Mouse (Mus musculus) embryonic fibroblast, embryonic 13.5 days (primary cell): ENCODE measurements around the gene Tlr12. TPM values are rescaled to one million over a fixed set of nuclear protein-coding genes. Genes with fewer than 3 reads are reported as not detected.
"Not testable (repeated sequence)": the region's sequence is repeated elsewhere in the genome, so short reads cannot be mapped to it uniquely, and the experiment has no call there.

Source experiments
- H3K27ac ChIP-seq: 2 replicates; pipeline ENCODE4 v1.5.1; 2012; ENCODE audit warnings: low read length, control low read depth, inconsistent platforms; ENCODE audit not compliant: insufficient read depth
- H3K4me1 ChIP-seq: 2 replicates; pipeline ENCODE4 v1.6.1; 2011; ENCODE audit warnings: low read length; ENCODE audit not compliant: control insufficient read depth, insufficient read depth
- H3K4me3 ChIP-seq: 2 replicates; pipeline ENCODE4 v1.5.1; 2011; ENCODE audit warnings: mild to moderate bottlenecking, control low read depth, low read length; ENCODE audit not compliant: insufficient read depth
- CTCF ChIP-seq: IDR thresholded peaks from 2 replicates; pipeline ENCODE4 v1.5.1; 2011; ENCODE audit warnings: mild to moderate bottlenecking, control low read depth, low read length, moderate library complexity, borderline replicate concordance; ENCODE audit not compliant: insufficient read depth
- POLR2A ChIP-seq: IDR thresholded peaks from 2 replicates; pipeline ENCODE4 v1.6.1; 2011; ENCODE audit warnings: low read depth, mild to moderate bottlenecking, control low read depth, low read length, moderate library complexity
- polyA plus RNA-seq: library from polyadenylated mRNA; stranded (reverse); fragments of >200 nt; gene quantifications from 2 replicates; pipeline ENCODE4 v1.2.4, GENCODE M21; 2011; ENCODE audit warnings: low read depth; ENCODE audit not compliant: missing spikeins, insufficient read length

The Tlr12 gene
- polyA plus RNA-seq, 1 experiment = not detected

DNA sequence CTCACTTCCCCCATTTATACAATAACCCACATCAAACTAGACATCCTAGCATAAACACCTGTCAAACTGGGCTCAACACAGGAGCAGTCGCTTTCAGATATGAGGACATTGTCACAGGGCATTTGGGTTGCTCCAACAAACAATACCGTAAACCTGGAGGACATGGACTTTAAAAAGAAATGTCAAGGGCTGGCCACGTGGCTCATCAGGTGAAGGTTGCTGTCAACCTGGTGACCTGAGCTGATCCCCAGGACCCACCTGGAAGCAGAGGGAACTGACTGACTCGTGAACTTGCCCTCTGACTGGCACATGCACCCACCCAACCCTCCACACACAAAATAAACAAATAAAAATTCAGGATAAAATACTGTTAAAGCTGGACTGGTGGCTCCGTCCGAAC lies 2.2 kb upstream of the Tlr12 start:
- no peak overlapping the region for H3K27ac ChIP-seq
- H3K4me3 ChIP-seq = no peak overlapping the region
- TF ChIP-seq CTCF = no peak
- no peak for TF ChIP-seq POLR2A
- H3K4me1 ChIP-seq = peaks cover 6% of the 10 kb centered on the region; the same call in 1 of the 2 replicates

DNA sequence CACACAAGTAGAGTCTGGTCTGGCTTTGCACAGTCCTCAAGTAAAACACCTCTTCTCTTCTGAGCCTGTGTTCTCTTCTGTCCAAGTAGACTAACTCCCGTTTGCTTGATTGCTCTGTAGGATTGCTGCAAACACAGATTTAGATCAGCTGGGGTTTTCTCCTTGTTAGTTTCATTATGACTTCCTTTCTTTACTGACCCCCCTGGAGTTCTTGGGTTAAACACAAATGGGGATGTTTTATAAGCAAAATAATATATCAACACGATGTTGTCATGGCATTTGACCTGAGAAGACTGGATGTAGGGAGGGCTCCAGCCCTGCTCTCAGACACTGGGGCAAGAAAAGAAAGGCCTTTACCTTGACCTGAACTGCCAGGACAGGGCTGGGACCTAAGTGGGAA lies 544 bp upstream of the Tlr12 start:
- TF ChIP-seq POLR2A (no peak), CTCF (no peak)
- peaks cover 6% of the 10 kb centered on the region; the same call in 1 of the 2 replicates for H3K4me1 ChIP-seq

DNA sequence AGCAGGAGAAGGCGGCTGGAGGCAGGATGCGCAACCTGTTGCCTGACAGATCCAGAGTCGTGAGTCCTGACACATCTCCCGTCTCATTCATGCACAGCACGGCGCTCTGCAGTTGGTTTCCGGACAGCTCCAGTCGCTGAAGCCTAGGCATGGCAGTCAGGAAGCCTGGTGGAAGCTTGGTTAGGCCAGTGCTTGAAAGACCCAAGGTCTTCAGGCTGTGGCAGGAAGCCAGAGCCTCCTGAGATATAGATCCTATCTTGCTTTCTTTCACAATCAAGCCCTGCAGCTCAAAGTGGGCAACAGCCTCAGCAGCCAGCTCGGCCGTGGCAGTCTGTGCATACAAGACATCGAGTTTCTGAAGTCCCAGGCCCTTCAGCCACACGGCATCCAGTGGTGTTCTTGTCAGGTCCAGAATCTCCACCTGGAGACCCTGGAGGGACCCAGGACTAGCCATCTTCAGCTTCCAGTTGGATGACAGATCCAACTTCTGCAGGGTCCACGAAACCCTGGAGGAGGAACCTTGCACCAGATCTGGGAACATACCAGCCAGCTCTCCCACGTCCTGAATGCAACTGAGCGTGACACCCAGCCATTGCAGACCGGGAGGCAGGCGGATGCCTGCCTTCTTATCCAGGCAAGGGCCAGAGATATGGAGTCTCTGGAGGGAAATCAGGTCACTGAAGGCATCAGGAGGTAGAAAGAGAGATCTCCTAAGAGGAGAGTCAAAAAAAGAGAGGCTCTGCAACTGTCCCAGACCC lies 877 bp downstream of the Tlr12 start:
- Histone ChIP-seq H3K4me3 (no peak overlapping the region), H3K27ac (no peak overlapping the region), H3K4me1 (peaks cover 6% of the 10 kb centered on the region; the same call in 1 of the 2 replicates)
- no peak for TF ChIP-seq CTCF
- no peak for TF ChIP-seq POLR2A

More for the DNA sequence above, 544 bp upstream of the Tlr12 start:
- H3K27ac ChIP-seq = 0 out of 2 replicates have a peak overlapping the region, but pooled peaks have one; percentile 7
- no peak overlapping the region for H3K4me3 ChIP-seq

DNA sequence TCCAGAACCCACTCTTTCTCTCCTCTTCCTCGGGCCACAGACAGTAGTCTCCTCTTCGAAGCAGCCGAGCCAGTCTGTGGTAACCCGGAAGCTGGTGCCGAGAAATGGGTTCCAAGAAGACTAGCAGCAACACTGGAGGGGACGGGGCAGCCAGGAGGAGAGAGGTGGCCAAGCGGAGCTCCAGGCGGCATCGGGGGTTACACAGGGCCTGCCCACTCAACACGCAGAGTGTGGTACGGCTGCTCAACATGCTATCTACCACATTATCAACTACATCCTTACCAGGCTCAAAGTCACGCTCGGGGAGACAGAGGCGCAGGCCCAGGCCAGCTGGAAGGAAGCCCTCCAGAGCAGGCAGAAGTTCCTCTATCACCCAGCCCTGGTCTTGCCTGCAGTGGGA lies 2.7 kb downstream of the Tlr12 start:
- TF ChIP-seq CTCF (no peak), POLR2A (no peak)
- no peak overlapping the region for H3K4me3 ChIP-seq
- no peak overlapping the region for H3K27ac ChIP-seq
- peaks cover 6% of the 10 kb centered on the region; the same call in 1 of the 2 replicates for H3K4me1 ChIP-seq

DNA sequence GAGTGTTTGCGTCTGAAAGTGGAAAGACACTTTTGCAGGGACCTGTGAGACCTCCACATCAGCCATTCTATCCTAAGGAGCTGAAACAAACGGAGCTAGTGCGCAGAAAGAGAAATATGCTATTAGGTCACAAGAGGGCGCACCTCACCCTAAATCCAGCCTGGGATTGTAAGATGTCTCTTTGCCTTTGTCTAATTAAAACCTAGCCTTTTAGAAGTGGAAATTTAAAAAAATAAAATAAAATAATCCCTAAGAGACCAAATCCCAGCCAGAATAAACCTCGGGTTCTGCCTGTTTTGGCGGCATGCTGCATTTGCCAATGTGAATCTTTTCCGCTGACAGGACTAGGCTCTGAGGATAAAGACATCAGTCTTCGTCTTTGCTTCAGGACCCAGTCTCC lies 5.1 kb downstream of the Tlr12 start:
- Histone ChIP-seq H3K4me1 (peaks cover under 1% of the 10 kb centered on the region; the same call in 1 of the 2 replicates), H3K27ac (no peak overlapping the region), H3K4me3 (no peak overlapping the region)
- TF ChIP-seq CTCF (0 out of 2 replicates have a peak, but pooled peaks have one; percentile 10), POLR2A (no peak)

DNA sequence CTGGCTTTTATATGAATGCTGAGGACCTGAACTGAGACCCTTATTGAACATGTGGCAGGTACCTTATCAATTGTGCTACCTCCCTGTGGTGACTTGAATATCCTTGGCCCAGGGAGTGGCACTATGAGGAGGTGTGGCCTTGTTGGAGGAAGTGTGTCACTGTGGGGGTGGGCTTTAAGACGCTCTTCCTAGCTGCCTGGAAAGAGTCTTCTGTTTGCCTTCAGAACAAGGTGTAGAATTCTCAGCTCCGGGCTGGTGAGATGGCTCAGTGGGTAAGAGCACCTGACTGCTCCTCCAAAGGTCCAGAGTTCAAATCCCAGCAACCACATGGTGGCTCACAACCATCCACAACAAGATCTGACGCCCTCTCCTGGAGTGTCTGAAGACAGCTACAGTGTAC lies 6.7 kb downstream of the Tlr12 start:
- H3K4me3 ChIP-seq, H3K4me1 ChIP-seq, H3K27ac ChIP-seq: not testable (repeated sequence)

DNA sequence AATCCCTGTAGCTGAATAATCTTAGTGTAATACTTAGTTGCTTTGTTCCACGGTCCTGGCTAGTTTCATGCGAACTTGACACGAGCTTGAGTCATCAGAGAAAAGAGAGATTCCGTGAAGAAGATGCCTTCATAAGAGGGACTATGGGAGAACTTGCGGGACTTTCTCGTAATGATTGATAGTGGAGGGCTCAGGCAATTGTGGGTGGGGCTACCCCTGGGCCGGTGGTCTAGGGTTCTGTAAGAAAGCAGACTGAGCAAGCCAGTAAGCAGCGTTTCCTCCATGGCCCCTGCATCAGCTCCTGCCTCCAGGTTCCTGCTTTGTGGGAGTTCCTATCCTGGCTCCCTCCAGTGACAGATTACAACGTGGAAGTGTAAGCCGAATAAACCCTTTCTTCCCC lies 7.7 kb downstream of the Tlr12 start:
- Histone ChIP-seq H3K4me3 (no peak overlapping the region), H3K27ac (no peak overlapping the region), H3K4me1 (no peaks in the 10 kb centered on the region)
- TF ChIP-seq CTCF (no peak), POLR2A (no peak)

DNA sequence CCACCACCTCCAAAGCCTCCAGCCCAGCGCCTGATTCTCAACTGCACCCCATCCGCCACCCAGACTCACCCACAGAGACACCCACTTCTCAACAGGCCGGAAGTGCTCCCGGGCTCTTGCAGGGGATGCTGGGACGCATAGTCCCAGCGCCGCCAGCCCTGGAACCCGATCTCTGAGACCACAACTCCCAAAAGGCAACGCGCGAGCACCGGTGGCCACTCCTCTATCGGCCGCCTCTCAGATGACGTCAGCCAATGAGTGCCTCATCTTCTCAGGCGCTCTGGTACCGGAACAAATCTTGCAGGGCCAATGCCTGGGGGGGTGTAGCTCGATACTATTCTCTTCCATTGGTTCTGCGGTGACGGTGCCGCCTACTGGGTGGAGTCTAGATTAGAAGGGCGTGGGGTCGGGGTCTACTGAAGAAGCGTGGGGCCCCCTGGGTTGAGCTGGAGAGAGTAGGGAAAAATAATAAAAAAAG lies 8.5 kb downstream of the Tlr12 start, which contains the start of gene Zscan20:
Zscan20 (minus strand) TSS at position 174 of the 478 bp plus-strand sequence.
- TF ChIP-seq POLR2A (peak; percentile 73), CTCF (no peak)
- Histone ChIP-seq H3K27ac (no peak within 1 kb of the TSS), H3K4me3 (peak within 1 kb of the TSS; percentile 65), H3K4me1 (no peaks in the 10 kb centered on the region)

DNA sequence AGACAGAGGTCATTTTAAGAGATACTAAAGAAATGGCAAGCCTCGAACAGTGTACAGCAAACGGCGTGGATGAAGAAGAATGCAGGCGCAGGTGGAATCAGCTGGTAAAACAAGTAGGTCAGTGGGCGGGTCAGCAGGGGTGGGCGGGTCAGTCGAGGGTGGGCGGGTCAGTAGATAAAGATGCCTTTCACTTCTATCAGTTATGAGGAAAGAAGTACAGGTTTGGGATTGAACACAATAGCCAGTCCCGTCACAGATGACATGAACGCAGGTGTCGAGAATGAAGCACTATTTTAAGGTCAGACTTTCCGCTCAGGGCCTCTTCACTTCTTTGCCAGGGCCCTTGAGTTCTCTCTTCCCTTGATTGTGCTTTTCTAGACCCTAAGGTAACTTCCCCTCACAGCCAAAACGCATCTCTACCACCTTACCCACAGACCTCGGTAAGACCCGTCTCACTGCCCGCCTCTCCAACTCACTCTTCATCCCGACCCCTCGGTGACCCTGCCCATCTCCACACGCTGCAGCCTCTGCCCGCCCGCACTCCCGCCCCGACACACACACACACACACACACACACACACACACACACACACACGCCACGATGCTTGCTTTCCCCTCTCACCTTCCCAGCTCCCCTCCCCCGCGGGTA lies 9.0 kb downstream of the Tlr12 start:
- TF ChIP-seq CTCF = no peak
- TF ChIP-seq POLR2A = no peak
- H3K27ac ChIP-seq = no peak overlapping the region

DNA sequence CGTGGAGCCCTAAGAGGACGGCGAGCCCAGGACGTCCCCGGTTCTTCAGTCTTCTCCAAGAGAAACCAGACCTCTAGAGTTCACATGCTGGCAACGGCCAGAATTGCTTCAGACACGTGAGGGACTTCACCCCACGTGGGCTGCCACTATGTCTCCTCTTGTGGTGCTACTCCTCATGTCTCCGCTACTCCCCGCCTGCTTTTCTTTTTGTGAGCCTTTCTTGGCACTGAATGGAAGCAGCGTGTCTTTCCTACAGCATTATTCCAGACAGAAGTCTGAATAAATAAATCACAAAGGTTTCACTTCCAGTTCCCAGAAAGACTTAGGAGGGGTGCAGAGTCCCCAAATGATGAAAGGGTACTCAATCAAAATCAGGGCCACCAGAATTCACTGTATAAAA lies 10.8 kb downstream of the Tlr12 start:
- no peak overlapping the region for H3K4me3 ChIP-seq
- no peak overlapping the region for H3K27ac ChIP-seq
- TF ChIP-seq CTCF = no peak
- TF ChIP-seq POLR2A = no peak
- no peaks in the 10 kb centered on the region for H3K4me1 ChIP-seq

More for the DNA sequence above, 9.0 kb downstream of the Tlr12 start:
- Histone ChIP-seq H3K4me3 (peak overlapping the region; percentile 65), H3K4me1 (no peaks in the 10 kb centered on the region)
